Mouse (Mus musculus) liver, embryonic 16.5 days (tissue): Measurements from ENCODE around the gene Zfp729b. TPM values are rescaled to one million over a fixed set of nuclear protein-coding genes. Genes with fewer than 3 reads are reported as not detected.

ENCODE experiments used
- polyA plus RNA-seq: library from polyadenylated mRNA; unstranded; fragments of >200 nt; fragmentation: Nextera tagmentation; extraction: Ambion mirVana; gene quantifications from 2 replicates; pipeline ENCODE4 v1.2.1, GENCODE M21; 2015

Gene Zfp729b
- polyA plus RNA-seq, 1 experiment from 2014 or later = 1.1 TPM

Other genes with a start within 250 kb of the Zfp729b start
- gene Gm28044, start 249.2 kb downstream of the Zfp729b start, polyA plus RNA-seq = 0.19 TPM in 1 of 2 replicates, not detected in the other
- 0.62 and 0.63 TPM in 2 replicates for gene Zfp953, start 249.1 kb downstream of the Zfp729b start, polyA plus RNA-seq
- gene Gm28041, start 234.0 kb downstream of the Zfp729b start, polyA plus RNA-seq = 0.13 and 0.35 TPM in 2 replicates
- 0.36 and 0.47 TPM in 2 replicates for gene Zfp456, start 233.9 kb downstream of the Zfp729b start, polyA plus RNA-seq
- gene Zfp429, start 209.9 kb downstream of the Zfp729b start, polyA plus RNA-seq = 1.5 and 2.1 TPM in 2 replicates
- 0.09 and 0.14 TPM in 2 replicates for gene Zfp459, start 188.3 kb downstream of the Zfp729b start, polyA plus RNA-seq
- 7.3 and 7.7 TPM in 2 replicates for gene Zfp874a, start 158.1 kb downstream of the Zfp729b start, polyA plus RNA-seq
- gene Zfp874b, start 125.4 kb downstream of the Zfp729b start, polyA plus RNA-seq = 3.0 and 3.2 TPM in 2 replicates
- gene Zfp58, start 109.2 kb downstream of the Zfp729b start, polyA plus RNA-seq = 2.3 and 3.0 TPM in 2 replicates
- not detected in 2 replicates for gene Gm26965, start 83.6 kb downstream of the Zfp729b start, polyA plus RNA-seq
- gene Zfp87, start 83.5 kb downstream of the Zfp729b start, polyA plus RNA-seq = 6.3 and 7.8 TPM in 2 replicates
- gene Zfp748, start 55.9 kb downstream of the Zfp729b start, polyA plus RNA-seq = 3.9 and 4.0 TPM in 2 replicates
- gene Gm49345, start 28.1 kb upstream of the Zfp729b start, polyA plus RNA-seq = not detected in 2 replicates
- 0.77 and 0.99 TPM in 2 replicates for gene Zfp729a, start 28.1 kb upstream of the Zfp729b start, polyA plus RNA-seq
- gene Zfp738, start 77.4 kb upstream of the Zfp729b start, polyA plus RNA-seq = 2.5 and 2.8 TPM in 2 replicates
- 1.4 TPM in 2 replicates for gene Zfp65, start 119.5 kb upstream of the Zfp729b start, polyA plus RNA-seq
- 0.81 and 0.93 TPM in 2 replicates for gene Zfp85, start 145.5 kb upstream of the Zfp729b start, polyA plus RNA-seq
- 0.33 and 0.46 TPM in 2 replicates for gene Zfp493, start 170.0 kb upstream of the Zfp729b start, polyA plus RNA-seq
- 1.0 and 1.1 TPM in 2 replicates for gene Zfp273, start 204.0 kb upstream of the Zfp729b start, polyA plus RNA-seq
- gene Gm10037, start 221.4 kb upstream of the Zfp729b start, polyA plus RNA-seq = 0.19 TPM in 1 of 2 replicates, not detected in the other